Mouse (Mus musculus) thymus, adult 2 months (tissue): Measurements from ENCODE around the gene Apoa1.

ENCODE experiments used
- CTCF ChIP-seq: fragments of 200-500 bp; IDR thresholded peaks from 2 replicates; pipeline ENCODE4 v1.5.1; 2012; ENCODE audit warnings: mild to moderate bottlenecking, control low read depth, low read length, moderate library complexity, borderline replicate concordance; ENCODE audit not compliant: control insufficient read depth, poor library complexity, insufficient read depth; ENCODE audit errors: extremely low read depth
- POLR2A ChIP-seq: fragments of 200-500 bp; IDR thresholded peaks from 2 replicates; pipeline ENCODE4 v1.6.1; 2012; ENCODE audit warnings: mild to moderate bottlenecking, low read length, control low read depth, moderate library complexity; ENCODE audit not compliant: control insufficient read depth, poor library complexity, insufficient read depth; ENCODE audit errors: extremely low read depth

DNA sequence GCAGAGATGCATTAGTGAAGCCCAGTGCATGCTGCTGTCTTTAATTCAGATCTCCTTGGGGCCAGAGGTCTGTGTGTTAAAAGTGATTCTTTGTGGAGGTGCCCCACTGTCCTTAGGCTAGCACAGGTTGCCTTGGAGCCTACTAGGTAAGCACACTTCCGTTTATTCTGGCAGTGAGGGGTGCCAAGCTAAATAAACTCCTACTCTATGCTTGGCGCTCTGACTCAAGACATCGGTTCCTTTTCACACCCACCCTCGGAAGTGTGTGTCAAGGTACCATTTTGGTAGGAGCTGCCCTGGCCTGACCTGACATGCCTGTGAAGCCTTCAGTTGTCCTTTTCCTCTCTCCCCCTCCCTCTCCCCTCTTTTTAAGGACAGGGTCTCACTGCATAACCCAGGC lies 14.1 kb upstream of the Apoa1 start:
- TF ChIP-seq CTCF (no peak), POLR2A (no peak)
